Mouse (Mus musculus): ENCODE data around the gene Epha5.

DNA sequence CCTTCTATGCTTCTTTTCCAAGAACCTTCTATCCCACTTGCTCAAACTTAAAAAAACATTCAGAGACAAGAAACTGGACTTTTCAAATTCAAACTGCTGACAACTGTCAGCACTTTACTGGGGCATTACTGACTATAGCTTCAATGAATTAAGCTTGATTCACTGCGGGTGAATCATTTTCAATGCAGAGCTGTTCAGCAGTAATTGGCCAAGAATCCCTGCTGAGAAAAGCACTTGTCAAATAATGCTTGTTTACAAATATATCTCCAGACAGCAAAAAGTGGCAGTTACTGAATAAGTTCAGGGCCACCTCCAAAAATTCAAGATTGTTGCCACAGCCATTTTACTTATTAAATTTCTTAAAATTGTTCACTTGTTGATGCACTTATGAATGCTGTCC is 4.2 kb downstream of the Epha5 start:
- TF ChIP-seq EP300 (optimal IDR thresholded peaks at IDR 0.05) = no peak
- no peak for TF ChIP-seq CTCF (IDR thresholded peaks at IDR 0.05; ENCODE audit: low read depth)

All from stomach, postnatal 0 days (tissue).